Mouse (Mus musculus) embryonic facial prominence, embryonic 15.5 days (tissue): ENCODE measurements around the gene Slamf1. TPM values are rescaled to one million over a fixed set of nuclear protein-coding genes. Genes with fewer than 3 reads are reported as not detected.
"Not testable (repeated sequence)": the region's sequence is repeated elsewhere in the genome, so short reads cannot be mapped to it uniquely, and the experiment has no call there.

ENCODE experiments used
- ATAC-seq: fragments of 200-750 bp; cut with Nextera tagmentation; 2 replicates; pipeline ENCODE4 v1.8.0; 2017; ENCODE audit warnings: low read depth, moderate TSS enrichment; ENCODE audit not compliant: insufficient number of reproducible peaks, low FRiP score, low TSS enrichment
- H3K27ac ChIP-seq: fragments of 300-500 bp; sonication (generic); replicated peaks from 2 replicates; pipeline ENCODE4 v1.5.1; 2015; ENCODE audit warnings: mild to moderate bottlenecking, inconsistent platforms
- H3K27me3 ChIP-seq: fragments of 300-500 bp; sonication (generic); 2 replicates; pipeline ENCODE4 v1.6.1; 2015; ENCODE audit warnings: inconsistent platforms
- H3K36me3 ChIP-seq: fragments of 300-500 bp; sonication (generic); 2 replicates; pipeline ENCODE4 v1.6.1; 2015; ENCODE audit warnings: mild to moderate bottlenecking, inconsistent platforms
- H3K4me1 ChIP-seq: fragments of 300-500 bp; sonication (generic); 2 replicates; pipeline ENCODE4 v1.6.1; 2015; ENCODE audit warnings: inconsistent platforms
- H3K4me2 ChIP-seq: fragments of 300-500 bp; sonication (generic); replicated peaks from 2 replicates; pipeline ENCODE4 v1.6.1; 2015; ENCODE audit warnings: mild to moderate bottlenecking, inconsistent platforms
- H3K4me3 ChIP-seq: fragments of 300-500 bp; sonication (generic); replicated peaks from 2 replicates; pipeline ENCODE4 v1.5.1; 2015; ENCODE audit warnings: mild to moderate bottlenecking, inconsistent platforms
- H3K9ac ChIP-seq: fragments of 300-500 bp; sonication (generic); 2 replicates; pipeline ENCODE4 v1.6.1; 2015; ENCODE audit warnings: inconsistent platforms
- H3K9me3 ChIP-seq: fragments of 300-500 bp; sonication (generic); replicated peaks from 2 replicates; pipeline ENCODE4 v1.6.1; 2016; ENCODE audit warnings: inconsistent platforms
- WGBS: fragments of 180-500 bp; shearing (Covaris S2); methylation state at CpG from one replicate; pipeline ENCODE4 v1.1.7; 2015; 5-methylcytosine and 5-hydroxymethylcytosine counted together
- polyA plus RNA-seq: library from polyadenylated mRNA; unstranded; fragments of >200 nt; fragmentation: Nextera tagmentation; extraction: Ambion mirVana; gene quantifications from 2 replicates; pipeline ENCODE4 v1.2.1, GENCODE M21; 2015

Gene Slamf1
- polyA plus RNA-seq, 1 experiment from 2014 or later, result 0.21 TPM

DNA sequence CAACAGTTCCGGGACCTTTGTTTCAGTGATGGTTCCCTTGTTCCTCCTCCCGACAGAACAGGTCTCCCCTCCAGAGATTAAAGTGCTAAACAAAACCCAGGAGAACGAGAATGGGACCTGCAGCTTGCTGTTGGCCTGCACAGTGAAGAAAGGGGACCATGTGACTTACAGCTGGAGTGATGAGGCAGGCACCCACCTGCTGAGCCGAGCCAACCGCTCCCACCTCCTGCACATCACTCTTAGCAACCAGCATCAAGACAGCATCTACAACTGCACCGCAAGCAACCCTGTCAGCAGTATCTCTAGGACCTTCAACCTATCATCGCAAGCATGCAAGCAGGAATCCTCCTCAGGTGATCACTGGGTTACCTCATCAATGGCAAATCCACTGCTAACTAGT, 10.1 kb downstream of the Slamf1 start:
- no peak overlapping the region for H3K4me3 ChIP-seq
- ATAC-seq, result no peak
- no peak overlapping the region for H3K27ac ChIP-seq
- H3K36me3 ChIP-seq, result no peaks in the 10 kb centered on the region
- H3K27me3 ChIP-seq, result no peaks in the 10 kb centered on the region
- H3K9me3 ChIP-seq, result no peaks in the 10 kb centered on the region
- no peak overlapping the region for H3K9ac ChIP-seq
- H3K4me2 ChIP-seq, result no peak overlapping the region
- WGBS, result 77% methylated on average over 7 of the region's 7 CpGs
- no peaks in the 10 kb centered on the region for H3K4me1 ChIP-seq

DNA sequence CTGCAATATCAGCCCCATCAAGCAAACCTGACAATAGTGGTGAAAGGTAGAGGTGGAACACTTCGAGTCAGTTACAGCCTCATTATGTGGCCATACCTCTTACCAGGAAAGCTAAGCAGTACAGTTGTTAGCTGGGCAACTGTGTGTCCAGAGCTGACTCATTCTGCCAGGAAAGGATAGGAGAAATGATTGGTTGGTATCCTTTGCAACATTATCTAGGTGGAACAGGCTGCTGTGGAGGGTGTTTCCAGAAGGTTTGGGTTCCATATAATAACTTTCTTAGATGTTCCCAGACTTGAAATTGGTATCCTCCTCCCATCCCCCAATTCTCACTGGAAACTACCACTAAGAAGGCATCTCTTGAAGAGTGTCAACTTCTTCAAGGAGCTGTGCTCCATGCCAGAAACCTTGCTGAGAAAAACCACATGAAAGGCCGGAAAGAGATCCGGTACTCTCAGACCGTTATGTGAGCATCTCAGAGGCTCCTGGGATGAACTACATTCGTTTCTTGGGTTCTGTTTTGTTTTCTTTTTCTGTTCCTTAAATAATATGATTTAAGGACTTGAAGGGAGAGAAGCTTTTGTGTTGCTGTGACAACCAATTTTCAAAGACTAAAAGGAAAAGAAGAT, 15.5 kb downstream of the Slamf1 start:
- Histone ChIP-seq H3K27me3 (no peaks in the 10 kb centered on the region), H3K36me3 (no peaks in the 10 kb centered on the region), H3K4me3 (no peak overlapping the region), H3K9me3 (no peaks in the 10 kb centered on the region), H3K4me1 (no peaks in the 10 kb centered on the region), H3K9ac (no peak overlapping the region), H3K4me2 (no peak overlapping the region), H3K27ac (no peak overlapping the region)
- 68% methylated on average over 5 of the region's 5 CpGs for WGBS
- no peak for ATAC-seq

DNA sequence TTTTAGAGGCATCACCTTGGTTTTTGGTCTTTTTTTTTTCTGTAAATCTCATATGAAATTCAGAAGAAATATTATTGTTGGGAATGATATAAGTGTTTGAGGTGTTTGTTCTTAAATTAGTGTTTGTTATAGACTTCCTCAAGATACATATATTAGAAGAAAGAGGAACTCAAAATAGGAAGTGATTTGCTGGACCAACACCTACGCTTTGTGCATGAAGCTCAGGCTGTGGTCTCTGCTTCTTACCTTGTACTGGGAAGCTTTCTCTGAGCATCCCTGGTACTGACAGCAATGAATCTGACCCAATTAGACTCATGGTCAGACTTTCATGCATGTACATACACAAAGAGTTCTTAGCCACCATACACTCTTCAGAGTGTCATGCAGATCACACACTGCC, 18.9 kb downstream of the Slamf1 start:
- H3K4me2 ChIP-seq, result no peak overlapping the region
- 92% methylated on average over 1 of the region's 1 CpGs for WGBS
- no peak overlapping the region for H3K9ac ChIP-seq
- H3K27me3 ChIP-seq, result no peaks in the 10 kb centered on the region
- no peak overlapping the region for H3K27ac ChIP-seq
- no peak overlapping the region for H3K4me3 ChIP-seq
- no peaks in the 10 kb centered on the region for H3K9me3 ChIP-seq
- no peak for ATAC-seq
- no peaks in the 10 kb centered on the region for H3K36me3 ChIP-seq
- no peaks in the 10 kb centered on the region for H3K4me1 ChIP-seq

DNA sequence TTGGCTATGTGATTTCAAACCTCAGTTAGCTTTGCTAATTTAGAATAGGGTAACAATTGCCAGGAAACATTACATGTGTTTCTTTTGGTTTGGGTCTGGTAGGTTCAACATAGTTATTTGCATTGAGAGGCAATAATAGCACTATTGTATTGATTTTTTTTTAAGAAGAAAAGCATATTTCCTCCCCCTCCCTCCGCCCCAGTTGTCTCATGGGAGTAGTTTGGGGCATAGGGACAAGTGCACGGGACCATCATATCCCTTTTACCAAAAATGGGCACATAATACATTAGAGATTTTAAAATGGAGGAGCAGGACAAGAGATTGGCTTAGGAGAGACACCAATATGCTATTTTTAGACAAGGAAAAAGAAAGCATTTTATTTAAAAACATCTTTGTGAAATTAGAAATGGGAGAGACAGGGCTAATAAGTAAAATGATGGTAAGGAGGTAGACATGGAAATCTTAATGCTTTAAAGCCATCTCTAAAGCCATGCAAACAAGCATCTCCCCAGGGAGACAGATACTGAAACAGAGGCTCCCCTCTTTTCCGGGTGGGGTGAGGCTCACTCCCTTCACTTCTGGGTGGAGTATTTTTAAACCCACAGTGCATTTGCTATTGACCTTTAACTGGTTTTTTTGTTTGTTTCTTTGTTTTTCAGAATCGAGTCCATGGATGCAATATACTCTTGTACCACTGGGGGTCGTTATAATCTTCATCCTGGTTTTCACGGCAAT, 20.5 kb downstream of the Slamf1 start:
- 66% methylated on average over 6 of the region's 6 CpGs for WGBS
- H3K9ac ChIP-seq, result no peak overlapping the region
- H3K27ac ChIP-seq, result no peak overlapping the region
- no peak overlapping the region for H3K4me3 ChIP-seq
- H3K4me2 ChIP-seq, result no peak overlapping the region
- no peaks in the 10 kb centered on the region for H3K36me3 ChIP-seq
- ATAC-seq, result no peak
- H3K27me3 ChIP-seq, result no peaks in the 10 kb centered on the region
- no peaks in the 10 kb centered on the region for H3K9me3 ChIP-seq
- H3K4me1 ChIP-seq, result no peaks in the 10 kb centered on the region

DNA sequence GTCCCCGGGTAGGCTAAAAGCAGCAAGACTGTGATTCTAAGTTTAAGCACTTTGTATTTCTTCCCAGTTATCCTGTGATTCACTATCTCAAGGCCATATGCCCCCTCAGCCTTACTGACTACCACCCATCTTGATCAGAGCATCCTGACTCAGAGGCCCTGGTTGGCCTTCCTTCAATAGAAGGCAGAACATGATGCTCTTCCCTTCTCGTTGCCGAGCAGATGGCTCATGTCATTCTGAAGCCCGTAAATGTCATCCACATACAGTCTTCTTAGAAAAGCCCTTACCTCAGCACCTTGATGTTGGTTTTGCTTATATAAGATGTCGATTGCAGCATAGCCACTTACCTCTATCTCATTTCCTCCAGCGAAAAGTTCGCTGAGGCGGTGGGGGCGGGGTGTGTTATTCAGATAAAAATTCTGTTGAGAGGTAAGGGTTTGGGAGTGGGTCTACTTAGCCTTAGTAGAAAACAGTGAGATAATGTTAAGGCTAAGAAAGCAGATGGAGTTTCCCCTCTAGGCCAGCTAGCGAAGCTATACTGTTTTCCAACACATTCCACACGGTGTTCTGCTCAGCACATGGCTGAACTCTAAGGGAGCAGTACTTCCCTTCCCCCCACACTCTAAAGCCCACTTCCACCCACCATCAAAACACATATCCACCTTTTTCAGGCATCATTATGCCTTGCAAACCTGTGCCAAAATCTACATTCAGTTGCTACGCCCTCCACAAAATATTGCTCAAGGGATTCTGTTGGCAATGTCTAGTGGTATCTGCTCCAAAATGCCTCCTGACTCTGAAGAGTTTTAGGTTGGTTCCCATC, 21.7 kb downstream of the Slamf1 start:
- Histone ChIP-seq H3K4me2 (no peak overlapping the region), H3K27ac (no peak overlapping the region), H3K4me3 (no peak overlapping the region), H3K27me3 (no peaks in the 10 kb centered on the region), H3K9me3 (no peaks in the 10 kb centered on the region), H3K36me3 (no peaks in the 10 kb centered on the region), H3K9ac (no peak overlapping the region), H3K4me1 (no peaks in the 10 kb centered on the region)
- 78% methylated on average over 12 of the region's 12 CpGs for WGBS
- ATAC-seq, result no peak

DNA sequence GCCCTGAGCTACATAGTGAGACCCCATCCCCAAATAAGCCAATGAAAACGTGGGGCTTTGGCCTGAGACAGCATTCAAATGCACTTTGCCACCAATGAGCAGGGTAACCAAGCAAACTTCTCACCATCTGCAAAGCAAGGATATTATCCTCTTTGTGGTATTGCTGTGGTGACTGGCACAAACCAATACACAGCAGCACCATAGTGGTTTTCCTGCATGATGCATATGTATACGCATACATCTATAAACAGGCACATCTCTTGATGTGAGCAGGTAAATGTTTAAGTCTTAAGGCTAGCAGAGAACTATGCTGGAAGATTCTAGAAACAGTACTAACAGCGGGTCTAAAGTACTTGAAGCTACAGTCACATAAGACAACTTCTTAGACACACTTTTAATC, 22.5 kb downstream of the Slamf1 start:
- Histone ChIP-seq H3K4me3 (no peak overlapping the region), H3K27me3 (no peaks in the 10 kb centered on the region), H3K9me3 (no peaks in the 10 kb centered on the region), H3K36me3 (no peaks in the 10 kb centered on the region), H3K4me1 (no peaks in the 10 kb centered on the region), H3K27ac (no peak overlapping the region), H3K4me2 (no peak overlapping the region), H3K9ac (no peak overlapping the region)
- no peak for ATAC-seq
- 77% methylated on average over 3 of the region's 3 CpGs for WGBS

DNA sequence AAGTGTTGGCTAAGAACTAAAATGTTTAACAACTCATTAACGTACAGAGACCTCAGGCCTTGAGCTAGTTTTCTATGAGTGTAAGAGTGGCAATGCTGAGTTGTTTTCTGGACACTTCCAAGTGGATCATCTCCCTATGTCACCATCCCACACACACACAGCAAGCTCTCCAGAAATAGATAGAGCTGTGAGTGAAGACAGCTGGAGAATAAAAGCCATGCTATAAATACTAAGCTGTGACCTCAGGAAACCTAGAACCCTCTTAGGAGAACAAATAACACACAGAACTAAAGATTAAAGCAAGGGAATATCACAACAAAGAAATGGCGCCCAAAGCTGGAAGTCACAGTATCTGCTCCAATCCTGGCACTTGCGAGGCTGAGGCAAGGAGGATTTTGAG, 24.6 kb downstream of the Slamf1 start:
- Histone ChIP-seq H3K4me2 (no peak overlapping the region), H3K4me1 (no peaks in the 10 kb centered on the region), H3K9ac (no peak overlapping the region), H3K27me3 (no peaks in the 10 kb centered on the region), H3K27ac (no peak overlapping the region), H3K9me3 (no peaks in the 10 kb centered on the region), H3K4me3 (no peak overlapping the region), H3K36me3 (no peaks in the 10 kb centered on the region)
- 87% methylated on average over 3 of the region's 3 CpGs for WGBS
- ATAC-seq, result no peak

DNA sequence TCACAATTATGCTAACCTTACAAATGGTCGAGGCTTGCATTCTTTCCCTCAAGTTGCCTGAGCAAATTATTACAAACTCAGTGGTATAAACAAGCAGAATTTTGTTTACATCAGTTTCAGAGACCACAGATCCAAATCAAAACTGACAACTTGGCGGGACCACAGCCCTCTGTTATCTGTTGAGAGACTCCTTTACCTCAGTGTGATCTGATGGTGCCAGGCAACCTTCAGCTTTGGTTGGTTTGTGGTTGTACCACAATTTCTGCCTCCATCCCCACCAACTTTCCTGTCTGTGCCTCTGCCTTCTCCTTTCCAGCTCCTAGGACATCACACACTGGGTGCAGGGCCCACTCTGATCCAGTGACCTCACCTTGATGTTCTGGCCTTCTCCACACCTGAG, 29.3 kb downstream of the Slamf1 start:
- H3K9ac ChIP-seq, result no peak overlapping the region
- H3K27ac ChIP-seq, result no peak overlapping the region
- no peaks in the 10 kb centered on the region for H3K27me3 ChIP-seq
- 38% methylated on average over 2 of the region's 2 CpGs for WGBS
- no peak overlapping the region for H3K4me3 ChIP-seq
- no peak for ATAC-seq
- H3K9me3 ChIP-seq, result no peaks in the 10 kb centered on the region
- no peaks in the 10 kb centered on the region for H3K36me3 ChIP-seq
- no peaks in the 10 kb centered on the region for H3K4me1 ChIP-seq
- H3K4me2 ChIP-seq, result no peak overlapping the region

DNA sequence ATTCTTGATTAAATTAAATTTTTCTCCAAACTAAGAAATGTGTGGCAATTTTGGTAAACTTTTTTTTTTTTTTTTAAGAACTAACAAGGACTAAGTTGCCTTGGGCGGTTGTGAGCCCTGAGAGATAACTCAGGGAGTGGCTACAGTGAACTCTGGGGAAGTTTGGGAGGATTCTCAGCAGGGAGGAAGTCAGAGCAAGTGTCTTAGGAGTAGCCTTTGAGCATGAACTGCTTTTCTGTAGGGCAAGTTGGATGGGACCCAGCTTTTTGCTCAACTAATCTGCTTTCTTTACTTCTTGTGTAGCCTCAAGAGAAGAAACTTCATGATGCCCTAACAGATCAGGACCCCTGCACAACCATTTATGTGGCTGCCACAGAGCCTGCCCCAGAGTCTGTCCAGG, 30.9 kb downstream of the Slamf1 start:
- Histone ChIP-seq H3K4me2 (no peak overlapping the region), H3K9ac (no peak overlapping the region), H3K9me3 (no peaks in the 10 kb centered on the region), H3K36me3 (no peaks in the 10 kb centered on the region), H3K27me3 (no peaks in the 10 kb centered on the region), H3K27ac (no peak overlapping the region), H3K4me3 (no peak overlapping the region), H3K4me1 (no peaks in the 10 kb centered on the region)
- 65% methylated on average over 1 of the region's 1 CpGs for WGBS
- ATAC-seq, result no peak

DNA sequence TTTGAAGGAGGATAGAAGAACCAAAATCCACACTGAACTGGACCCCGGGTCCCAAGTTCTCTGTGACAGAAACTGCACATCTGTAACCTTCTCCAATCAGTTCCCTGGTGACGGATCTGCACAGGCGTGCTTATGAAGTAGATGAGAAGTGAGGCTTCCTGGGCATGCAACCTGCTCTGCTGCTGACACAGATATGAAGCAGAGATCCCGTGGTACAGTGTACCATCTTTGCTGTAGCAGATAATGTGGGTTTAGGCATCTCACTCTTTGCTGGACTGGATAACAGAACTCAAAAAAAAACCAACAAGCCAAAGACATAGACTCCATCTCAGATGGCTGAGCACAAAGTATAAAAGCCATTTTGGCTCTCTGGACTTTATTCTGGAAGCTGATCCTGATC, 32.7 kb downstream of the Slamf1 start:
- Histone ChIP-seq H3K4me3 (no peak overlapping the region), H3K9me3 (no peaks in the 10 kb centered on the region), H3K27ac (no peak overlapping the region), H3K9ac (no peak overlapping the region), H3K27me3 (no peaks in the 10 kb centered on the region), H3K4me2 (no peak overlapping the region), H3K4me1 (no peaks in the 10 kb centered on the region), H3K36me3 (no peaks in the 10 kb centered on the region)
- 73% methylated on average over 4 of the region's 4 CpGs for WGBS
- no peak for ATAC-seq

DNA sequence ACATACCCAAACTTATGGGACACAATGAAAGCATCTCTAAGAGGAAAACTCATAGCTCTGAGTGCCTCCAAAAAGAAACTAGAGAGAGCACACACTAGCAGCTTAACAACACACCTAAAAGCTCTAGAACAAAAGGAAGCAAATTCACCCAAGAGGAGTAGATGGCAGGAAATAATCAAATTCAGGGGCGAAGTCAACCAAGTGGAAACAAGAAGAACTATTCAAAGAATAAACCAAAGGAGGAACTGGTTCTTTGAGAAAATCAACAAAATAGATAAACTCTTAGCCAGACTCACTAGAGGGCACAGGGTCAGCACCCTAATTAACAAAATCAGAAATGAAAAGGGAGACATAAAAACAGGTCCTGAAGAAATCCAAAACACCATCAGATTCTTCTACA, 44.1 kb downstream of the Slamf1 start:
- not testable (repeated sequence) for H3K27ac ChIP-seq, ATAC-seq, H3K36me3 ChIP-seq, H3K27me3 ChIP-seq, H3K9ac ChIP-seq, H3K4me3 ChIP-seq, H3K4me1 ChIP-seq, H3K9me3 ChIP-seq, H3K4me2 ChIP-seq
- WGBS, result 58% methylated on average over 1 of the region's 1 CpGs
